Mouse (Mus musculus) c-Kit-positive CD71-negative TER-119-negative erythroid progenitor cells, embryonic 14.5 days (primary cell): ENCODE measurements around the gene Sh2d2a.
A peak's percentile ranks its signal among the peaks of the same experiment; 100 is the strongest.
"Not testable (repeated sequence)": the region's sequence is repeated elsewhere in the genome, so short reads cannot be mapped to it uniquely, and the experiment has no call there.

Source experiments
- DNase-seq: peaks from one replicate; pipeline ENCODE4 v3.0.0-alpha.2; 2013; ENCODE audit warnings: low read depth

Gene Sh2d2a

DNA sequence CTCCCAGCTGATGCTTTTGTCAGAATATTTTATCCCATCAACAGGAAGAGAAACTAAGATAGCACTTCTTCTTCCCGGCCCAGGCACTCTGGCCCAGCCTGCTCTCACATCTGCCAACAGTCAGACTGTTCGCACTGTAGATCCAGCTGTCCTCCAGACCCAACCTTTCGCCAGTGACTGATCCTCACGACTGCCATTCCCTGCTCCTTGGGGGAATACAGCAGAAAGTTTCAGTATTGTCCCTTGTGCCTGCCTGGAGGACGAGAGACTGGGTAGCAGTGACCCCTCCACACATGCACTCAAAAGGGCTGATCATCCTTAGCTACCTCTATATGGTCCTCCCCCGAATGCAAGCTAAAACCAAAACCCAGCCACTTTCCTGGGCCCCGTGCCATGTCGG is 9.4 kb downstream of the Sh2d2a start:
- DNase-seq, result no peak

DNA sequence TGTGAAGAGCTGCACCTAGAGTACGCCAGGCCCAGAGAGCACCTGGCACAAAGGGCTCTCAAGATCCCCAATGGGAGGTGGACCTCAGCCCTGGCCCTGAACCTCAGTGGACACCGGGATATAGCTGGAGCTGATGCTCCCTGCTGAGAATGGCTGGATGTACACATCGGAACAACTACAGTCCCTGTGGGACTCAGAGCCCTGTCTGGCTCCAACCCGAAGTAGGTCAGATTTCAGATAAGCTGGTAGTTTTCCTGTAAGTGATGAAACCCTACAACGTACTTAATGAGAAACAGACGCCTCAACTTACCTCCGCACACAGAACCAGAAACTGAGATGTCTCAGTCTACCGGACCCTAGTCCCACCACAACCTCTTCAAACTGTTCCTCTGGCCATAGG is 11.1 kb downstream of the Sh2d2a start:
- no peak for DNase-seq

DNA sequence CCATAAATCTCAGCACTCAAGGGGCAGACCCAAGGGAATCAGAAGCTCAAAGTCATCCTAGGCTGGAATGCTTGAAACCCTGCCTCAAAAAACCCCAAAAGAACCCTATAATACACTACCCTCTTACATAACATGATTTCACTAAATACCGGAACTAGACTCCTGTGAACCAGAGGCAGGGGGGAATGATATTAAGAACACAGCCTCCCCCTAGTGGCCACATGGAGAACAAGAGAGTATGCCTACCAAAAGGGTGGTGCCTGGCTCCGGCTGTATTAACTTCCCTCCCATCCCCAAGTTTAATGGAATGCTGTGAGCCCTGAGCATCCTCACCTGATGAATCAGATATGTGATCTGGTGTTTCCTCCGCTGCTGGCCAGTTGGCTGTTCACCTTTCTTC is 13.3 kb downstream of the Sh2d2a start:
- DNase-seq, result peak; percentile 53

DNA sequence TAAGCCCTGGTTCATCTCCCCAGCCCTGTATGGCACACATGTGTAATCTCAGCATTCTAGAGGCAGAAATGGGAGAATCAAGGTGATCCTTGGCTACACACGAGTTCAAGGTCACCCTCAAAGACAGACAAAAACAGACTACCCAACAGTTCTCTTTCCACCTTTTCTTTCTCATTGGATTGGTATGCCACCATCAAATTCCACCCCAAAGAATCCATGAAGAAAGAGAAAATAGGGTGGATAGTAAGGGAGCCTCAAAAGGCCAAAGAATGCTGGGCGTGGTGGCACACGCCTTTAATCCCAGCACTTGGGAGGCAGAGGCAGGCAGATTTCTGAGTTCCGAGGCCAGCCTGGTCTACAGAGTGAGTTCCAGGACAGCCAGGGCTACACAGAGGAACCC is 17.6 kb downstream of the Sh2d2a start:
- not testable (repeated sequence) for DNase-seq

DNA sequence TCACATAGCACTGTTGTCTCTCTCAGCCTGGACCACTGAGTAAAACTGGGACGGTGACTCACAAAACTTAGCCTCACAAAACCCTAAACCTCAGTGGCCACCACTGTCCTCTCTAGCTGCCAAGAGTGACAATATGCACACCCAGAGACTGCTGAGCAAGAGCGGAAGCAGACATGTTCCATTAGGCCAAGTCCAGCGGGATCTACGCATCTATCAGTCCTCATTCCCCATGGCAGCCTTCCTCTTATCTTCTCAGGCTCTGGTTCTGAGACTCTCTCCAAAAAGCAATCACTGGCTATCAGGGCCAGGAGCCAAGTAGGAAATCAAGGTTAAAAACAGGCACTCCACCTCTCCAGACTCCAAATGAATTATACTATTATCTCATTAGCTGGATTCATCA is 31.2 kb downstream of the Sh2d2a start:
- no peak for DNase-seq

DNA sequence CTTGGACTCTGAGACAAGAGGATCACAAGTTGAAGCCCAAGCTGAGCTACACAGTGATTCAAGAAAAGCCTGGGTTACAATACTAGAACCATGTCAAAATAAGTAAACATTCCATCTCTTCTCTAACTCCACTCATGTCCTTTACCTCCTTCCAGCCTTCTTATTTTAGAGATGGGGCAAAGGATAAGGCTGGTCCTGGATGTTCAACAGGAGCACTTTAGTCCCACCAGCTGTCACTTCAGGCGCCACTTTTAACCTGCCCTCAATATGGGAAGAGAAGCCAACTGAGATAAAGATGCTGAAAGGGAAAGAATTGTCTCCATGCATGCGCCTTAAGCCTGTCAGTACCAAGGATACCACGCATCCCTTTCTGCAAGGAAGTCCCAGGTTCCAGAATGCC is 37.7 kb downstream of the Sh2d2a start:
- no peak for DNase-seq

DNA sequence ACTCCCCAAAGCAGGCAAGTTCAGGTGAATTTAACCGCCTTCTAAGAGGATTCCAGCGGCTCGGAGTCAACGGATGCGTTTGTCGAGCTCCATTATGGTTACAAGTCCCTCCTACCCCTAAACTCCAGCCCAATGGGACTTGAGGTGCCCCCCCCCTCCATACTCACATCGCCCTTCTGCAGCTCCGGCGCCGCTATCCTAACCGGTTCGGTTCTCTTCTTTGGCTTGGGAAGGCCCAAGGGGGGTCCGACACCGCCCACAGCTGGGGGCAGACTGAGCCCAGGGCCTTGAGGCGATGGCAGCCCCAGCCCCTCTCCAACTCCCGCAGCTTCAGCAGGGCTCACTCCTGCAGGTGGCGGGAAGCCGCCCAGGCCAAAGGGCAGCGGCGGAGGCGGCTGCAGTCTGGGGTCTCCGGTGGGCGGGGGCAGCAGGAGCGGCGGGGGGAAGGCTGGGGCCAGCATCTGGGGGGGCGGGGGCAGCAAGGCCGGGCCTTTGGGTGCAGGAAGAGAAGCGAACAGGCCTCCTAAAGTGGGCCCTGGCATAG is 38.2 kb downstream of the Sh2d2a start:
- no peak for DNase-seq

DNA sequence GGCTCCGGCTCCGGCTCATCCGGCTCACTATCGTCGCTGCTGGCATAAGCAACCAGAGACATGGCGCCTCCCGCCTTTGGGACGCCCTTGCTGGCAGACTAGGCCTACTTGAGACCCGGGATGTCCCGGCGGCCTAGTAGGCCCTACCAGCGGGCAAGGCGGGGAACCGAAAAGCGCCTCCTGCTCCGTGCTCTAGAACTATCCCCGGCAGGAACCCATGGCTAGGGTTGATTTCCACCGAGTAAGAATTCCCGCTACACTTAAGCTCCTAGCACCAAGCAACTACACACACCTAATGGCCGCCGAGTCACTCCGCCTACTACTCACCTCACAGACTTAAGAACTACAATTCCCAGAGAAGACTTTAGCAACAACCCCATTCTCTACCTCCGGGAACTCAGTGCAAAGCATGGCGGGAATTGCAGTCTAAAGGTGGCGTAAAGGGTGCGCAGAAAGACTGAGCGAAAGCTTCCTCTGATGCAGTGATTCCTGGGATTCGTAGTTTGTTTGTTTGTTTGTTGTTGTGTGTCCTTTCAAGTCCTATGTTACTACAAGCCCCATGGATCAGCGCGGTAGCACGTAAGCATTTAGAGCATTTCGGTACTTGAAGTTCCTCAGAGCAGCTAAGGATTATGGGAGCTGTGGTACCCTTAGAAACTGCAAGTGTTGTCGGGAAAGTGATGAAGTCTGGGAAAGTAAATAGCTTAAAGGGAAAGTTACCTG is 38.9 kb downstream of the Sh2d2a start, which contains the start of gene Prcc:
Gene Prcc (minus strand): TSS at position 328 of the 723 bp plus-strand sequence.
- peak; percentile 95 for DNase-seq

DNA sequence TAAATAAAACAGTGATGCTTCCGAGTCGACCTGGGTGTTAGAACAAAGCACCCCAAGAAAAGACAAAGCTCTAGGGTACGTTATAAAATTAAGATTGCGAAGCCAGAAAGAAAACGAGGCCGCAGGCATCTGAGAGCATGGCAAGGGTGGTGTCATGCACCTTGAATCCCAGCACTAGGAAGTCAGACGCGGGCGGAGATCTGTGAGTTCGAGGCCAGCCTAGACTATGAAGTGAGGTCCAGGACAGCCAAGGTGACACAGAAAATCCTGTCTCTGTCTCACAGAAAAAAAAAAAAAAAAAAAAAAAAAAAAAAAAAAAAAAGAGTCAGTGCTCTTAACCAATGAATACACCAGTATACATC is 39.4 kb downstream of the Sh2d2a start:
- DNase-seq, result no peak

DNA sequence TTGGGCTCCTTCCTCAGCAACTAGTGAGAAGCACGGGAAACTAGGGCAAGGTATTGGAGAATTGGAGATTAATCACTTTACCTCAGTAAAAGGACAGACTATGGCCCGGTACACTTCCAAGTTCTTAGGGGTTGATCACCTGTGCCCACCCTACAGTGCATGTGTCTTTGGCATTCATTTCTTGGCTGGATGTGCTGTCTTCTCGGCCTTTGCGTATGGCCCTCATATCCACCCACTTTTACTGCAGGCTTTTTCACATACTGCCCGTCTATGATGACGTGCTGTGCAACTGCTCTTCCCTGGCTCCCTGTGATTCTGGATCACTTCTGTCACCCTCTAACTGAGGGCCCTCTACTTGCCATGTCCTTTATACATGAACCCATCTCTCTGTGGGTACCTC is 39.9 kb downstream of the Sh2d2a start:
- no peak for DNase-seq

DNA sequence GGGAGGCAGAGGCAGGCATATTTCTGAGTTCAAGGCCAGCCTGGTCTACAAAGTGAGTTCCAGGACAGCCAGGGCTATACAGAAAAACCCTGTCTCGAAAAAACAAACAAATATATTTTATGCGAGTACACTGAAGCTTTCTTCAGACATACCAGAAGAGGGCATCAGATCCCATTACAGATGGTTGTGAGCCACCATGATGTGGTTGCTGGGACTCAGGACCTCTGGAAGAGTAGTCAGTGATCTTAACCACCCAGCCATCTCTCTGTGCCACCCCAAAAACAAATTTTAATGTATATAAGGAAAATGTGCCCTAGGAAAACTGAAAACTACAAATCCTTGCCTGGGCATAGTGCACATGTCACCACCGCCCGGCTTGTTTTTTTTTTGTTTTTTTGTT is 40.8 kb downstream of the Sh2d2a start:
- DNase-seq, result not testable (repeated sequence)

DNA sequence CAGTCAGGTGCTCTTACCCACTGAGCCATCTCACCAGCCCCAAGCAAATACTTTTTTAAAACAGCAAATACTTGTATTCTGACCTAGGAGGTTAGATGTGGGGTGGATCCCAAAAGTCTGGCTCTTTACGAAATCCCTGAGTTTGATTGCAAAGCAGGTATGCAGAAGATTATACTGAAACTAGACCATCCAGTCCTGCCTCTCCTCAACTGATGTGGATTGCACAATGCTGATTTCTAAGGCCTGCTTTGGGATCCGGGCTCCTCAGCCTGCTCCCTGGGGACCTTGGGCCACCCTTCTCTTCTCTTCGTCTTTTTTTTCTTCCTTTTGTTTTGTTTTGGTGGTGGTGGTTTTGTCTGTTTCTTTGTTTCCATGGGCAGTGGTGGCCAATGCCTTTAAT is 44.9 kb downstream of the Sh2d2a start:
- DNase-seq, result no peak

DNA sequence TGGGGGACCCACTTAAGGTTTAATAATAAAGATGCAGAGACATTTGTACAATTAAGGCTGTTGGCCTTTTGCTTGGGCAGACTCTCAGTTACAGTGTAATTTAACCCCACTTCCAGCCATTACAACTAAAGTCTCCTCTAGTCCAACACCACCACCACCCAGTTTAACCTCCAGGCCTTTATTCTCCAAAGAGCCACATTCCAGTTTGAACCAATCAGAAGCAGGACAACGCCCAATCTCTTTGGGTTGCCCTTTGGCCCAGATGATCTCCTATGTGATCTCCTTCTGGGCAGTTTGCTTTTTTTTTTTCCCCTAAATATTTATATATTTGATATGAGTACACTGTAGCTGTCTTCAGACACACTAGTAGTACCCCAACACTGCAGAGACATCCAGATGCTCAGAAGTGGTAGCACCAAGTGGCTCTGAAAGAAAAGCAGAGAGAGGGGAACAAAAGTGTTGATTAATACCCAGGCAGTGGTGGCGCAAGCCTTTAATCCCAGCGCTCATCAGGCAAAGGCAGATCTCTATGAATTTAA is 46.9 kb downstream of the Sh2d2a start:
- no peak for DNase-seq

DNA sequence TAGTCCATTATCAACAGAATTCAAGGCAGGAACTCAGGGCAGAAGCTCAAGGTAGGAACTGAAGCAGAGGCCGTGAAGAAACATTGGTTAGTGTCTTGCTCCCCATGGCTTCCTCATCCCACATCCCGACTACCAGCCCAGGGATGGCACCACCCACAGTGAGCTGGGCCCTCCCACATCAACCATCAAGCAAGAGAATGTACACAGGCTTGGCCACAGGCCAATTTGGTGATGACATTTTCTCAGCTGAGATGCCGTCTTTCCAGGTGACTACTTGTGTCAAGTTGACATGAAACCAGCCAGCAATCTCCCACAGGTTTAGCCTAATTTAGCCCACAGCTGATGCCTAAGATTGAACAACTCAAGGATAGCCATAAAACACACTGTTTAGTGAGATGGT is 52.7 kb downstream of the Sh2d2a start:
- DNase-seq, result no peak

DNA sequence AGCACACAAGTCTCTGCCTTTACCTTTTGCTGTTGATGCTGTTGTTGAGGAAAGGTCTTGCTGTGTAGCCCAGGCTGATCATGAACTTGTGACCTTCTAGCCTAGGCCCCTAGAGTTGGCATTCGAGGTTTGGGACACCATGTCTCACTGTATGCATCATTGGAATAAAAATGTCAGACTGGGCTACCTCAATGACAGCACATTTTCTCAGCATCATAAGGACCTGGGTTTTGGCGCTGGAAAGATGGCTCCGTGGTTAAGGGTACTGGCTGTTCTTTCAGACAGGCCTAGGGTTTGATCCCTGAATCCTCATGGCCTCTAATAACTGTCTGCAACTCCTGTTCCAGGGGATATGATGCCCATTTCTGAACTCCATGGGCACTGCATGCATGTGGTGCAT is 53.2 kb downstream of the Sh2d2a start:
- no peak for DNase-seq

DNA sequence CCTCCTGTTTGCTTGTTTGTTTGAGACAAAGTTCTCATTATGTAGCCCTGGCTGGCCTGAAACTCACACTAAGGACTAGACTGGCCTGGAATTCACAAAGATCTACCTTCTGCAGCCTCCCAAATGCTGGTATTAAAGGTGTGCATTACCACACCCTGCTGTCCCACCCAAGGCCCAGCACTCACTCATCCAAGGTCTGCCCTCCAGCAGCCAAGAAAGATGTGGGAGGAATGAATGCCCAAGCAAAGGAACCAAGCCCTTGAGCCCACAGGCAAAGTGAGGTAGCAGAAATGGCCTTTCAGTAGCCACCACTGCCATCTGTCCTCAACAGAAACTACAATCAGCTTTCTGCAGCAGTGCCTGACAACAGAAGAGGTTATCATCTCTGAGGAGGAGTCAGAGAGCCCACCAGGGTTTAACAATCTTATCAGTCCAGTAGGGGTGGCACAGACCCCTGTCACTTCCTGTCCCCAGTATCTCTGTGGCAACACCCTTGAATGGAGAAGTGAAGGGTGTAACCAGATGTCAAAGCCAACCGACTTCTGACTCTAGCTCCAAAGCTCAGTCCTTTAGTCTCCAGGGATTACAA is 54.6 kb downstream of the Sh2d2a start:
- peak; percentile 72 for DNase-seq

DNA sequence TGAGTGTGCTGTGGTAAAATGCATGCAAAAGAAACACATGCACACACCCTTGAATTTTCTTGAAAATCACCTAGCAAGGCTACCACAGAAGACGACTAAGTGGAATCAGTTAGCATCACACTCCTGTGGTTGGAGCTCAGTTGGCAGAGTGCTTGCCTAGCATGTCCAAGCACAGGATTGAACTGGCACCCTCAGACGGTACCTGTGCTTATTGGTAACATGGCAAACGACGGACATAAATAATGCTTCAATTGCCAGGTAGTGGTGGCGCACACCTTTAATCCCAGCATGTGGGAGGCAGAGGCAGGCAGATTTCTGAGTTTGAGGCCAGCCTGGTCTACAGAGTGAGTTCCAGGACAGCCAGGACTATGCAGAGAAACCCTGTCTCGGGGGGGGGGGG is 55.4 kb downstream of the Sh2d2a start:
- DNase-seq, result not testable (repeated sequence)

DNA sequence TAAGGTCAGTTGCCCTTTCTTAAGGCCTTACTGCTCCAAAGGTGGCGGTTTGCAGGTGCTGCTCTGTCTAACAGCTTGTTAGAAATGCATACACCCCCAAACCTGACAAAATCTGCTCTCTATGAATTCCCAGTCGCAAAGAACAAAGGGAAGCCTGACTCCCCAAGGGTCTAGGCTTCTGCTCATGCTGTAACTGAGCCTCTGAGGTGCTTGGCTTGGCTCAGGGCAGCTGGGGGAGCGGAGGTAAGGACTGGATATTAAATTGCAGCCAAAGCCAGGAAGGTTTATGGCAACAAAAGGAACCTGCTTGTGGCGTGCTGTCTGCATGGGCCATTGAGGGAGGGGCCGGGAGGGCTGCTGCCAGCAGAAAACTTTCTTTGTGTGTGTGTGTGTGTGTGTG is 57.3 kb downstream of the Sh2d2a start:
- no peak for DNase-seq
